Mouse (Mus musculus) adrenal gland, adult 8-10 months (tissue): Measurements from ENCODE around the gene 5031439G07Rik. TPM values are rescaled to one million over a fixed set of nuclear protein-coding genes. Genes with fewer than 3 reads are reported as not detected.
"Not testable (repeated sequence)": the region's sequence is repeated elsewhere in the genome, so short reads cannot be mapped to it uniquely, and the experiment has no call there.

ENCODE experiments used
- DNase-seq: peaks from one replicate; pipeline ENCODE4 v3.0.0; 2022
- total RNA-seq, 4 experiments: library from RNA; stranded (reverse); gene quantifications; 2 replicates each; pipeline ENCODE4 v1.2.4; 2022

Gene 5031439G07Rik
- total RNA-seq, result 10 to 100 TPM; 36.8 to 56.2 (median 47.5) TPM

DNA sequence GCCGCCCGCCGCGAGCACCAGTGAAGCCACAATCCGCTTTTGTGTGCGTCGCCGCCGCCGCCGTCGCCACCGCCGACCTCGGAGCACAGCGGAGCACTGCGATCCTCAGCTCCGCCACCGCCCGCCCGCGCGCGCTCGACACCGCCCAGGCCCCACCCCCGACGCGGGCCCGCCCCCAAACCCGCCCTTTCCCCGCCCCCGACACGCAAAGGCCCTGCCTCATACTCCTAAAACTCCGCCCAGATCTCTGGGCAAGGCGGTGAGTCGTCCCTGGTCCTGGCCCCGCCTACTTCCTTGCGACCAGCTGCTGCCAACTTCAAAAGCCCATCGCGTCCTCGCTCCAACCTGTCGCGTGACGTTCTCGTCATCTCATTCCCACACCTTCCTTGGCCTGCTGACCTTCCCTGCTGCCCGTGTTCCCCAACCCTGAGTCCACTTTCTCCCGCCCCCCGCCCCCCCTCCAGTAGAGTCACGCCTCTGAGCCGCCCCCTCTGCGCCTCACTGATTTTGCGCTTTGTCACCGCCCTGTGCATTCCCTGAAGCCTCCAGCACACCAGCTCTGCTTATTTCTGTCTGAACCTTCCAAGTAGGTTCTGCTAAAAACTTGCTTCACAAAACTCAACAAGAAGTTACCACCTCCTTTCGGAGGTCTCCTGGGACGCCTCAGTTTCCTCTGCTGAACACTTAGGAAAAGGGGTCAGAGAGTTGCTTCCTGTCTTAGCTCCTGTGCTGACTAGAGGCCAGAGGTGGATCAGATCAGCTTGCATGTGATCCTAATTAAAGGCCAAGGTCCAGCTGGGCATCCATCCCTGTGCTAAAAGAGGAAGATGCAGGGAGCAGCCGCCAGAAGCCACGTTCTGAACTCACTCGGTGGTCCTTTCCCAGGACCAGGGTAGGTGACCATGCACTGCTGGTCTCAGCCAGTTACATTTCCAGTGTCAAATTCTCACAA lies at the start of gene 5031439G07Rik:
Gene 5031439G07Rik, minus strand, starts transcription at position 678 of the 952 bp plus-strand sequence.
- peak; percentile 92 for DNase-seq

DNA sequence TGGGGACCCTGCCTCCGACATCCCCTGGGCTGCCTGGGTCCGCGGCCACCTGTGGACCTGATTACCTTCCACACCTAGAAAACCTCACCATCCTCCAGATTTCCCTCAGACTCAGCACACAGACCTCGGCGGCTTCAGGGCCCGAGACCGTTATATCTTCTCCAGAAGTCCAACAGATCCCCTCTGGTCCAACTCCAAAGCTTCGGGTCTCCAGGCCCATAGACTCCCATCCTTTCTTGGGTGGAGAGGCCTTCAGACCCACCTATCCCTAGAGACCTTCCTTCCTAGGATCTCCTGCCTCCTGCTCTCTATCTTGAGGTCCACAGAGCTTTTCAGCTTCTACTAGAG lies 49.0 kb upstream of the 5031439G07Rik start:
- no peak for DNase-seq

DNA sequence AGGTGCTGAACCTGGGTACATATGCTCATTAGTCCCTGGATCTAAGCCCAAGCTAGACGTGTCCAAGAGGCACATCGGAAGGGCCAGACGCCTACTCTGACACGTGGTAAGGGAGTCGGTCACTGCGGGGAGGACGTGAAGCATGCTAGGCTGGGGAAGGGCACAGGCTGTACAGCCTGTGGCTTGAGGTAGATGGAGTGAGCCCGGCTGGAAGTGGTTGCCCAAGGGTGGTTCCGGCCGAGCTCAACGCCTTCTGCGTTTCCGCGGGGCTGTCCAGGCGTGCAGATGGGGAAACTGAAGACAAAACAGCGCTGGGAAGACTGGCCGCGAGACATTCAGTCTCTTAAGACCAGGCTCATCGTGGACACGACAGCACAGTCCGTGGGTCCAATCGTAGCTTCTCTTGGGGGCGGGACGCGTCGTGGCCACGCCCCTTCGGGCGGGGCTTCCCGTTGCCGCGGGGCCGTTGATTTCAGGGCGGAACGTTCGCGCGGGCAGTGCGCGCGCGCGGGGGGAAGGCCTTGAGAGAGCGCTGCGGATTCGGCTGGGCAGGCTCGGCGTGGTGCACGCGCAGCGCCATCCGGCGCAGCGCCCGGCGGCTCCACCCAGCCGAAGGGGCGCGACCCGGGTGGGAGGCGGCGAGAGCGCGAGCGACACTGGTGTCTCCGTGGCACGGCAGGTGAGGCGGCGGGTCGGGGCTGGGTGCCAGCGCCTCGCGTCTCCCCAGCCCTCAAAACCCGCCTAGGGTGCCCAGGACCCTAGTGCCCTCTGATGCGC lies 48.4 kb upstream of the 5031439G07Rik start:
- DNase-seq, result peak; percentile 97

DNA sequence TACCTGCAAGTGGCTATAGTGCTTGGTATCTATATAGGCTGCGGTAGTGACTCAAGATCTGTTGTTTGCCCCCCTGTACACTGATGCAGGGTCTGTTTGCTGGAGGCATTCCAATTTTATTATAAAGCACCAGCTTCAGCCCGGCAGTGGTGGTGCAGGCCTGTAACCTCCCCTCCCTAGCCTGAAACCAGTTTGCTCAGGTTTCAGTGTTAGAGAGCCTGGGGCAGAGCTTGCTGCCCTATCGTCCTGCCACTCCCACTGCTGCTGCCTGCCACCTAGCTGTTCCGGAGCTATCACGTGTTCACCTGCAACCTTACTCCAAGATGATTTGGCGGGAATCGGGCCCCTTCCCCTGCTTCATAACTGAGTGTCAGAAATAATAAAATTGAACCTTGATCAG lies 45.6 kb upstream of the 5031439G07Rik start:
- DNase-seq, result not testable (repeated sequence)

DNA sequence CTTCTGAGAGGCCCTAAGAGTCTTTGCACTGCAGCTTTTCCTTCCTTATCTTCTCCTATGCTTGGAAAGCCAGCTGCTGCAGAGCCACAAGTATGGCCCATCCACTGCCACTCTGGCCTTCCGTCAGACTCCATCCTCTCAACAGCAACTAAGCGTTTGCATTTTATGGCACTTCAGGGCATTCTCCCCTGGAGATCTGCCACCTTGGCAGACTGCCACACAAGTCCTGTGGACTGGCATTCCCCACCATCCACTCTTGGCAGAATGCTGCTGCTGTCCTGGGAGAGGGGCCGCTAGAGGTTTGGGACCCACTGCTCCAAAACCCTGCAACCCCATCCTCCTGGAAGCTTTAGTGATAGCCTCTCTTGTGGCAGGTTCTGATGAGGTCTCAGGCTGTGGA lies 43.5 kb upstream of the 5031439G07Rik start:
- DNase-seq, result no peak

DNA sequence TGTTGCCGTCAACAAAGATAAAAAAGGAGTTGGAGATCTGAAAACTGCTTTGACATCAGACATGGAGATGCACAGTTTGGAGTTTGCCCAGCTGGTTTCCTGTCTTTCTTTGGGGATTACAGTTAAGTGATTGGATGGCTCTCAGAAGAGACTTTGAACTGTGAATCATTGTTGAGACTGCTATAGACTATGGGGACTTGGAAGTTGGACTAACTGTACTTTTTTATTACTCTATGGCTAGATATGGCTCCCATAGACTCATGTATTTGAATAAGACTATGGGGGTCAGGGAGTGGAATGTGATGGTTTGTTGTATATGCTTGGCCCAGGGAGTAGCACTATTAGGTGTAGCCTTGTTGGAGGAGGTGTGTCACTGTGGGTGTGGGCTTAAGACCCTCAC lies 42.3 kb upstream of the 5031439G07Rik start:
- DNase-seq, result not testable (repeated sequence)

DNA sequence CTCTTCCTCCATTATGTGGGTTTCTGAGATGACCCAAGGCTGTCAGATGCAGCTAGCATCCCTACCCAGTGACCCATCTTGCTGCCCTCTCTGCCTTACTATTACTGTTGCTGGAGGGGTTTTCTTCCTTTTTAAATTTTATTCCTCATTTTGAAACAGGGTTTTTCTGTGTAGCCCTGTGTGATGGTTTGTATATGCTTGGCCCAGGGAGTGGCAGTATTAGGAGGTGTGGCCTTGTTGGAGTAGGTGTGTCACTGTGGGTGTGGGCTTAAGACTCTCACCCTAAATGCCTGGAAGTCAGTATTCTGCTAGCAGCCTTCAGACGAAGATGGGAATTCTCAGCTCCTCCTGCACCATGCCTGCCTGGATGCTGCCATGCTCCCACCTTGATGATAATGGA lies 40.3 kb upstream of the 5031439G07Rik start, which contains the start of gene Fam118a:
Gene Fam118a, plus strand, starts transcription at position 301 of the 400 bp plus-strand sequence.
- not testable (repeated sequence) for DNase-seq

DNA sequence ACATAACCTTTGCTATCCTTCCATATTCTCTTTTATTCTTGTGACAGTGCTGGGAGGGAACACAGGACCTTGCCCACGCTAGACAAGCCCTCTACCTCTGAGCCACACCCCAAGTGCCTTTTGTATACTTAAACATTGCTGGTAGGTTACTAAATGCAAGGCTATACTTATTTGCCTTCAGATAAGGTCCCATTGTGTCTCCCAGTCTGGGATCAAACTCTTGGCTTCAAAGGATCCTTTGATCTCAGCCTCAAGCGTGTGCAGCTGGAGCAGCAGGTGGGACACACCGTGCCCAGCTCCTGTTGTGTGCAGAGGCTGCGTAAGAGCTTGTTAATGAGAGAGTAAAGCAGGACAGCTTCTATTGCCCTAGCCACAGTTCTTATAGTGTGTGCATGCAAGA lies 39.4 kb upstream of the 5031439G07Rik start:
- DNase-seq, result no peak

DNA sequence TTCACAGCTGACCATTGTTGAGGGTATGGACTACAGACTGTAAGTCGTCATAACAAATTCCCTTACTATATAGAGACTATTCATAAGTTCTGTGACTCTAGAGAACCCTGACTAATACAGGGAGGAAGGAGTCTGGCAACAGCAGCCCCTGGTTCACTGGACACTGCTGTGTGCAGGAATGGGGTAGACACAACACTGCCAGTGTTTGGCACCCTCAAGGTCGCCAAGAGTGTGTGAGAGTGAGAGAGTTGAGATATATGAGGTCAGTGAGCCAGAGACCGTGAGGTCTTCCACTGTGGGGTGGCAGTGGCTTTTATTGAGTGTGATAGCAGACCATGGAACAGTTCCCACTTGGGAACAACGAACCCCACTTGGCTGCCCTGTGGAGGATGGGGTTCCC lies 37.8 kb upstream of the 5031439G07Rik start:
- DNase-seq, result no peak

DNA sequence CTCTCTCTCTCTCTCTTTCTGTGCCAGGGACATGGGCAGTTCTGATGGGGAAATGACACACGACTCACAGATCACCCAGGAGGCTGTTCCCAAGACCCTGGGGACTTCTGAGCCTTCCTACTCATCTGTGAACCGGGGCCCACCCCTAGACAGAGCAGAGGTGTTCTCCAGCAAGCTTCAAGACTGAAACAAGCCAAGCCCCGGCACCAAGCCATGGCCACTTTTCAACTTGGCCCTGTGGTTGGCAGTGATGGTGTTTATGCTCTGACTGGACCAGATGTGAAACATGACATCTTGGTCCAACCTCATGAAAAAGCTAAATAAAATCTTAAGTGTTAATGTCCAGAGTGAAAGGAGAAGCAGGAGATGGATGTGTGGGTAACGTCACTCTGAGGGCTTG lies 33.9 kb upstream of the 5031439G07Rik start:
- DNase-seq, result no peak

DNA sequence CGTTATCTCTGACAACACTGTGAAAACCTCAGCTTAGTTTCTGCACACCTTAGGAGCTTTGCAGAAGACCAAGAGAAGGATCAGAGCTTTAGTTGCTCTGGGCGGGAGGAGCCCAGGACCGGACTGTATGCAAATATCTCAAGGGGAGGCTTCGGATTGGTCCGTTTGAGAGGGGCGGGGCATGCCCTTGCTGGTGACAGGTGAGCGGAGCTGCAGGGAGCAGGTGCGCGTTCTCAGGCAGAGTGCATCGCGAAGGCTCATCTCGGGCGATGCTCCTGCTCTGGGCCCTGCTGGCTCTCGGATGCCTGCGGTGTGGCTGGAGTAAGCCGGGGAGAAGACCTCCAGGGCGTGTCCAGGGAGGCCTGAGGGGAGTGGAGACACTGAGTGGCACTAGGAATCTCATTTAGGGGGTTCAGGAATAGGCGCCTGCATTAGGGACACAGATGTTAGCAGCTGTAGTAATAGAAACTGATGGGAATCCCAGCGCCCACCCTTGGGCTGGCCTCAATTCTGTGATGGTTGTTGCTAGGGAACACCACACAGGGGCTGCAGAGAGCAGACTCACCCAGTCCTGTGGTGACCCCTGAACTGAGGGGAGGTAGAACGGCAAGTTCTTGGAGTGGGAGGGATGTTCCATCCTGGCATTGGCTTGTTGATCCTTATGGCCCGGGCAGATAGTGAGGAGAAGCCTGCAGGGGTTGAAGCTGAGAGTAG lies 28.8 kb upstream of the 5031439G07Rik start, which contains the start of gene Upk3a:
Gene Upk3a, plus strand, starts transcription at position 191 of the 714 bp plus-strand sequence.
- no peak for DNase-seq

DNA sequence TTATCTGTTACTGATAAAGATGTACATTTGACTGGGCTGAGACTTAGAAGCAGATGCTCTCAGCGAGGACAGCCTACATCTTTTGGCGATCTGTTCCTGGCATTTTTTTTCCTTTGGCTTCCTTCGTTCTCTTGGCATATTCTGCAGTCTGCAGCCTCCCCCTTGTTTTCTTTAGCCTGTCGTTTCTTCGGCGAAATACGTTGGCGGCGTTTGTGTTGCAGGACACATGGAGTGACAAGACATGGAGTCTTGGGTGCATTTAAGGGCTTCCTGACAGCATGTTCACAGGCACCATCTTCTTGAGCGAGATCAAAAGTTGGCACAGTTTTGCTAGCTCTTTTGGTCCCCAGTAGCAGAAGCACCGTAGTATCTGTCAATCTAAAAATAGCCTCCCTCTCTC lies 27.4 kb upstream of the 5031439G07Rik start:
- DNase-seq, result no peak

DNA sequence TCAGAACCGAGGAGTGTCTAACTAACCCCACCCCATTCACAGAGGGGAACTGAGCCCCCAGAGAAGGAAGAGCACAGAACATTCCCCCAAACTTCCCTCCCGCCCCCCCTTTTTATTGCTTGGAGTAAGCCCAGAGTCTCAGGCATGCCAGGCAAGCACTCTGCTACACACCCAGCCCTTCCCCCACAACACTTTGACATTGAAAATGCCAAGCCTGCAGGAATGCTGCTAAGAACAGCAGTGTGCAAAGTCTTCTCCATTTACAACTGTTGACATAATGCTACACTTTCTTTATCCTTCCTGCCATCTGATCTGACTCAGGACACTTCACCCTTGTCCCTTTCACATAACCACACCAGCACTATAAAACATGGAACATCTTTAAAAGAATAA lies 24.3 kb upstream of the 5031439G07Rik start:
- DNase-seq, result no peak

DNA sequence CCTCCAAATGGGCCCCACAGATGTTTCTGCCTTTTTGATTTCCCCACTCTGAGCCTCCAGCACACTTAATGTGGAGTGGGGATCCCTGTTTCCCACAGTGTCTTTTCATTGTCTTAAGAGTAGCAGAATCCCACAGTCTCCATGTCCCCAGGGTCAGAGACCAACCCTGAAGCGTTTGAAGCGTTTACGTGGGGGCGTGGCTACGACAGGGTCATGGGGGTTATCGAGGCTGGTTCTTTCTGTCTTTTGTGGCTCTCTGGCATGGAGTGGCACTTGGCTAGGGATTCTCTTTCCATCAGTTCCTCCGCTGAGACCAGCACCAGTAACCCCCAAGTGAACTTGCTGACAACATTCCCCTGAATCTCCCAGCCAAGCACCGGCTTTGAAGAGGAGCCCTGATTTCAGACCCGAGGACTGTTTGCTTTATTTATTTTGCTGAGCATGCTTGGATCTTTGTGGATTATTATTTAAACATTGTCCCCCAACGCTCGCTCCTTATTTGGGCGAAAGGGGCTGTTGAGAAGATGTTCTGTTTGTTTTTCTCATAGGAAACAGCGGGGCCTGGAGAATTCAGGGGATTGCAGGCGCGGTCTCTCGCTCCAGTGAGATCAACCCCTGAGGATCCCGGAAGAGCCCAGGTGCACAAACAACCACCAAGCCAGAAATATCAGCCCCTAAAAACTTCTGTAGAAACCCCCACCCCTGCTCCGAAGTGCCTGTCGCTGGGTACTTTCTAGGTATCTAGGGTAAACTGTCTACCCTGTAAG lies 23.7 kb upstream of the 5031439G07Rik start:
- DNase-seq, result no peak

DNA sequence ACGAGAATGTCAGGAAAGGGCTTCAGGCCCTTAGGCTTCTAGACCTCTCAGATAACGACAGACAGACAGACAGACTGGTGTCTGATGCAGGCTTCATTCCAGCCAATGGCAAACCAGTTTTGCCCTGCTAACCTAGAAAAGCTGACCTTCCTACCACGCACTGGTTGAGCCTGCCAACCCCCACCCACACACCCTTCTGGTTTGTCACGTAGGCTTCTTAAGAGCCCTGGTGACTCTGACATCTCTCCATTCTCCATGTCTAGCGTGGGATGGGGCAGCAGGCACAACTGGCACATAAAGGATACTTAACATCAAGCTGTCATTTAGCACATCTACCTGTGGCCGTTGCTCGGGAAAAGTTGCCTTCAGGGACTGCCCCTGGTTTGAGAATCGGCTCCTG lies 21.3 kb upstream of the 5031439G07Rik start:
- no peak for DNase-seq

DNA sequence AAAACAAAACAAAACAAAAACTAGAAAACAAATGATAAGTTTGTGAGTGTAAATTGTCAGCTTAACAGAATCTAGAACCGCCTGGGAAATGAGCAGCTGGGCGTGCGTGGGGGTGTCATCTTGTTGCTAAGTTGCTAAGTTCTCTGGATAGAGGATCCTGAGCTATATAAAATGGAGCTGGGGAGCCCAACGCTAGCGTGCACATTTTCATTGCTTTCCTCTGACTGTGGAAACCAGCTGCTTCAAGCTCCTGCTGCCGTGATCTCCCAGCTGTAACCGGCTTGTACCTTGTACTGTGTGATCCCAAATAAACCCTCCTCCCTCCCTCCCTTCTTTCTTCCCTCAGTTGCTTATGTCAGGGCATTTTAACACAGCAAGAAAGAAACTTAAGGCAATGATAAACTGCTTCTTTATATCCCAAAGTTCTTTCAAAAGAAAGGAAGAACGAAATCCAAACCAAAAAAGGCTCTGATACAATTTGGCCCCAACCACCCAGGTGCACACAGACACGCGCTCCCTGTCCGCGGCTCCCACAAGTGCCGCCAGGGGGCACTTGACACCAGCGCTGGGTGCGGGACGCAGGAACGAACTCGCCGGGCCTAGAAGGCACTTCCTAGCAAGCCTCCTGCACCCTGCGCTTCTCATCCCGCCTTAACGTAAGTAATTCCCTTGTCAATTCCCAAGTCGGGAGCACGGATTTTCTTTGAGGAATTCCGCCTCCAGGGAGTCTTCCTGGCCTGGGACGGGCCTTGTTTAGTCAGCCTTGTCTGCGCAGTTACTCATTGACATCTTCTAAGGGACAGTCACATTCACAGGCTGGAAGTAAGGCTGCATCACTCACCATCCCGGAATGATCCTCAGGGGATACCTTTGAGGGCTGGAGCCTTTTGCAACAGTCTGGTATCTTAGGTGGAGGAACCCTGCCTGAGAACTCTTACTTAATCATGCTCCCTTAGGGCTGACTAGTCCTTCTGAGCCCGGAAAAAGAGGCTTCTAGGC lies 12.9 kb upstream of the 5031439G07Rik start:
- DNase-seq, result peak; percentile 50

DNA sequence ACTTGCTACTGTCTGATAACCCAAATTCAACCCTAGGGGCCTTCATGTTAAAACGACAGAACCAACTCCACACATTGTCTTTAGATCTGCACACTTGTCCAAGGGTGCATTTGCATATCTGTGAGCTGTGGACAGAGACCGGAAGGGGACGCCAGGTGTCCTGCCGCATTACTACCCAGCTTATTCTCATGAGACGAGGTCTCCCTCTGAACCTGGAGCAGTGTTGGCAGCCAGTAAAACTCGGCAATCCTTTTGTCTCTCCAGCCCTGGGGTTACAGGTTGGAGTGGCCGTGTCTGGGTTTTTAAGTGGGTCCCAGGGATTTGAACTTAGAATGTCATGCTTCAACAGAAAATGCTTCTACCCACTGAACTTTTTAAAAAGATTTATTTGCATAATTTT lies 11.6 kb upstream of the 5031439G07Rik start:
- no peak for DNase-seq

DNA sequence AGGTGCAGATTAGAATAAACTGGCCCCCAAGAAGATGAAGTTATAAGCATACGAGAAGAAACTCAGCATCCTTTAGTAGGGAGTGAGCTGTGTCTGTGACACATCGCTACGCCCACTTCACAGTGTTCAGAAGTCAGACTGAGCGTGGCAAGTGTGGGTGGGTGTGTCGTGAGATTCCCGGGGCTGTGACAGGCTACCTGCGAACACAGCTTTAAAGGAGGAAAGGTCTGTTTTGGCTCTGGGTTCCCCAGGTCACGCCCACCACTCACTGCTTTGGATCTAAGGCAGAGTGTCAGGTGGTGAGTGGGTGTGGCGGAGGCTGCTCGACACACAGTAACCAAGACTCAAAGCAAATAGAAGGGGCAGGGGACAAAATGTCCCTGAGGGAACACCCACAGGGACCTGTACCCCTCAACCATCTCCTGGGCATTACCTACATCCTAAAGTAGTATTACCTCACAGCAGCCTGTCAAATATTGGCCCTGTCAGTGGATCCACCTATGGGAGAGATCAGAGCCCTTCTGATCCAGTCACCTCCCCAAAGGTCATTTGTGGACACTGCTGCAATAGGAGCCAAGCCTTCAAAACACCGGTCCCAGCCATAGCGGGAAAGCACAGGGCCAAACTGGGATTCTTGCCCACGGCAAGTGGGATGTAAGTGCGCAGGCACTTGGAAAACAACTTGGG lies 9.6 kb upstream of the 5031439G07Rik start:
- no peak for DNase-seq

DNA sequence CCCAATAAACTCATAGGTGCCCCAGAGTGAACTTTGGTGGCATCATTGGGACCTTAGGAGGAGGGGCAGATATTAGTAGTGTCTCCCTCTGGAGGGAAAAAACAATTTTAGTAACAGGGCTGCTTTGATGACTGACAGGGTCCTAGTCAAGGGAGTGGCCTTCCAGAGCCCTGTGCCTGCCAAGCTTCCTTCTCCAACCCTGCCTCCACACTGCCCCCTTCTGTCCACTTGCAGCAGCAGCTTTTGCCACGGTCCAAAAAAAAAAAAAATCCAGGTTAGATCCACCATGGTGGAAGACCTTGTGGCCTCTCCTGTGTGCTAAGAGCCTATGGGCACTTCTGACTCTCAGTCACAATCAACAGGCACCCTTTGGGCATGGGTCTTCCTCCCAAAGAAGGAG lies 7.6 kb upstream of the 5031439G07Rik start:
- peak; percentile 58 for DNase-seq

DNA sequence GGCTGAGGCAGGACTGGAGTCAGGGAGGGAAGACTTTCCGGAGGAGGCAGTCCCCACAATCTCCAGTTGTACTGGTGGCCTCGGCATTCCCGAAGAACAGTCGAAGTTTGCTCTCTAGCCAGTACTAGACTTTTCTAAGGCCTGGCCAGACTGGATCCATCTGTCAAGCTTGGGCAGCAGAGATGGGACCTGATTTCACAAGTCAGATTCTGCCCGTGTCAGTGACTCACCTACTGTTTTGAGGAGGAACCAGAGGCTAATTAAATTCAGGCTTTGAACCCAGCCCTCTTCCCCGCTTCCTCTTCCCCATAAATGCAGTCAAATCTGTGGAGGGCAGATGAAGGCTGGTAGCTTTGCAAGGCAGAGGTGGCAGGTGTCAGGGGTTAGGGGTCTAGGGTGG lies 6.7 kb upstream of the 5031439G07Rik start:
- DNase-seq, result no peak
